10 mouse cellular contexts compared by ENCODE assay signal in the genomic region with DNA sequence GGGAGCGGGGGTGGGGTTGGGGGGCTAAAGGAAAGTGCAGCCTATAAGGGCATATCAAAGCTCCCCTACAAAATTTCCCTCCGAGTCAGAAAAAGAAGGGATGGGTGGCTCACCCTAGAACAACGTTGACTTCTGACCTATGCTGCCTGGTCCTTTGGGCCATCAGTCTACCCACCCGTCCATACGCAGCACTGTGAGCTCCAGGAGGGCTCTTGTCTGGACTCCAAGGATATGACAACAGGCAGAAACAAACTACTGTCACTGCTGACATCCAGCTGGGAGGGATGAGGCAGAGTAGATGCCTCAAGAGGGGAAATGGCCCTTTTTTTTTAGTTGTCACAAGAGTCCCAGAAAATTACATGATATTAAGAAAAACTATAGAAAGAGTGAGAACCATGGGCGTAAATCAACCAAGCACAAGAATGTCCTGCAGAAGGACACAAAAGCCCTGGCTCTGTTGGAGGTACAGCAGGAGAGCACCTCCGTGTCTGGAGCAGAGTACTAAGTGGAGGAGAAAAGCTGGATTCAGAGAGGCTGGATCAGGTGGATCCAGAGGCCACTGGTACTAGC. TPM values are rescaled to one million over a fixed set of nuclear protein-coding genes. Genes with fewer than 3 reads are reported as not detected.
DNase-seq lines count a peak whose midpoint lies in the region; ATAC-seq and TF ChIP-seq lines count a peak whose summit lies in the region.
"Had no signal": no experiment of that assay in that cellular context is flagged by ENCODE, and none has a peak within 500 bp of the region (broad histone marks: within the 10 kb centered on the region; RNA-seq: fewer than 3 reads in every experiment).

No protein-coding gene starts in this region.

- H3K27me3 ChIP-seq in heart, embryonic 15.5 days = peaks cover 41% of the 10 kb centered on the region
- H3K27me3 ChIP-seq in neural tube, embryonic 11.5 days (ENCODE audit: control insufficient read depth, insufficient read depth, low read length) = no peaks in the 10 kb centered on the region
- H3K27me3 ChIP-seq in hindbrain, embryonic 15.5 days = 0 out of 2 replicates have a peak, but pooled peaks cover 3% of the 10 kb centered on the region
- H3K27me3 ChIP-seq in stomach, postnatal 0 days (ENCODE audit: control insufficient read depth, insufficient read depth, low read length) = no peaks in the 10 kb centered on the region

- 43% methylated on average over 7 of the region's 7 CpGs for WGBS in heart, embryonic 15.5 days
- WGBS in neural tube, embryonic 11.5 days = 36% methylated on average over 7 of the region's 7 CpGs
- 50% methylated on average over 7 of the region's 7 CpGs for WGBS in hindbrain, embryonic 15.5 days
- WGBS in stomach, postnatal 0 days = 43% methylated on average over 7 of the region's 7 CpGs

- peak overlapping the region; percentile 48 for H3K4me2 ChIP-seq in heart, embryonic 15.5 days
- H3K4me2 ChIP-seq in neural tube, embryonic 11.5 days (ENCODE audit: low read depth) = peak overlapping the region; percentile 9
- peak overlapping the region; percentile 24 for H3K4me2 ChIP-seq in hindbrain, embryonic 15.5 days
- peak overlapping the region; percentile 41 for H3K4me2 ChIP-seq in stomach, postnatal 0 days (replicated peaks; ENCODE audit: low read depth)

- no peaks in the 10 kb centered on the region for H3K36me3 ChIP-seq in heart, embryonic 15.5 days
- no peaks in the 10 kb centered on the region for H3K36me3 ChIP-seq in neural tube, embryonic 11.5 days (ENCODE audit: control insufficient read depth, insufficient read depth, low read length)
- no peaks in the 10 kb centered on the region for H3K36me3 ChIP-seq in hindbrain, embryonic 15.5 days
- H3K36me3 ChIP-seq in stomach, postnatal 0 days (ENCODE audit: control insufficient read depth, insufficient read depth, low read length) = no peaks in the 10 kb centered on the region

- H3K27ac ChIP-seq in heart, embryonic 15.5 days = no peak overlapping the region
- no peak overlapping the region for H3K27ac ChIP-seq in neural tube, embryonic 11.5 days (ENCODE audit: low read depth, low read length)
- no peak overlapping the region for H3K27ac ChIP-seq in hindbrain, embryonic 15.5 days (replicated peaks)
- H3K27ac ChIP-seq in stomach, postnatal 0 days (replicated peaks) = no peak overlapping the region
- H3K27ac ChIP-seq: macrophage had no signal

- H3K4me1 ChIP-seq in heart, embryonic 15.5 days (replicated peaks) = peaks cover 7% of the 10 kb centered on the region
- H3K4me1 ChIP-seq in neural tube, embryonic 11.5 days (ENCODE audit: control insufficient read depth, insufficient read depth, low read length) = no peaks in the 10 kb centered on the region
- peaks cover 4% of the 10 kb centered on the region; the same call in 1 of the 2 replicates for H3K4me1 ChIP-seq in hindbrain, embryonic 15.5 days (replicated peaks)
- H3K4me1 ChIP-seq in stomach, postnatal 0 days (replicated peaks; ENCODE audit: control insufficient read depth, insufficient read depth) = peaks cover 3% of the 10 kb centered on the region; the same call in 1 of the 2 replicates

- no peak for DNase-seq in heart, postnatal 4 days
- DNase-seq in neural tube, embryonic 11.5 days (ENCODE audit: low spot score) = no peak
- no peak for DNase-seq in neural tube, embryonic 10.5 days (ENCODE audit: extremely low spot score, low spot score)
- DNase-seq in stomach, postnatal 0 days (ENCODE audit: low spot score) = no peak
- no peak for DNase-seq in kidney, postnatal 36 days

- peak overlapping the region; percentile 23 for H3K4me3 ChIP-seq in heart, embryonic 15.5 days
- H3K4me3 ChIP-seq in neural tube, embryonic 11.5 days (ENCODE audit: low read depth, low read length) = no peak overlapping the region
- H3K4me3 ChIP-seq in hindbrain, embryonic 15.5 days = no peak overlapping the region
- H3K4me3 ChIP-seq in stomach, postnatal 0 days (ENCODE audit: low read depth, low read length) = no peak overlapping the region

- ATAC-seq in heart, embryonic 15.5 days (replicated peaks; ENCODE audit: insufficient number of reproducible peaks, insufficient read depth, low FRiP score, low read depth) = no peak
- ATAC-seq in neural tube, embryonic 11.5 days (ENCODE audit: insufficient read depth, low FRiP score, low TSS enrichment) = no peak
- no peak for ATAC-seq in hindbrain, embryonic 15.5 days (ENCODE audit: low FRiP score, low read depth)
- ATAC-seq in stomach, postnatal 0 days (ENCODE audit: low FRiP score, low TSS enrichment) = no peak; the same call in none of the 2 replicates
- no peak for ATAC-seq in monocyte, adult 5-6 weeks (replicated peaks; ENCODE audit: insufficient number of reproducible peaks, low FRiP score, low TSS enrichment, poor library complexity, severe bottlenecking)

- TF ChIP-seq CTCF in stomach, postnatal 0 days (IDR thresholded peaks at IDR 0.05; ENCODE audit: low read depth) = no peak

- no peak overlapping the region for H3K9ac ChIP-seq in heart, embryonic 15.5 days
- no peak overlapping the region for H3K9ac ChIP-seq in neural tube, embryonic 11.5 days (ENCODE audit: low read length)
- no peak overlapping the region for H3K9ac ChIP-seq in hindbrain, embryonic 15.5 days
- no peak overlapping the region for H3K9ac ChIP-seq in stomach, postnatal 0 days (ENCODE audit: low read length)

- H3K9me3 ChIP-seq in heart, embryonic 15.5 days (replicated peaks) = no peaks in the 10 kb centered on the region
- no peaks in the 10 kb centered on the region for H3K9me3 ChIP-seq in neural tube, embryonic 11.5 days (ENCODE audit: control insufficient read depth, low read length)
- no peaks in the 10 kb centered on the region for H3K9me3 ChIP-seq in hindbrain, embryonic 15.5 days
- no peaks in the 10 kb centered on the region for H3K9me3 ChIP-seq in stomach, postnatal 0 days (ENCODE audit: control insufficient read depth, low read length)

- TF ChIP-seq EP300 in stomach, postnatal 0 days (optimal IDR thresholded peaks at IDR 0.05) = no peak

RNA-seq across cellular contexts. Expression of a gene that starts 4.6 kb away (rescaled TPM):
- 4.3 and 41.6 TPM in 2 replicates for polyA plus RNA-seq in heart, embryonic 15.5 days (2015; fragmentation: Nextera tagmentation; extraction: Ambion mirVana)
- total RNA-seq in heart, postnatal 4 days (2021) = not detected
- not detected in 2 replicates for polyA plus RNA-seq in neural tube, embryonic 11.5 days (2014; fragmentation: Nextera tagmentation; extraction: Ambion mirVana)
- 0.21 and 0.56 TPM in 2 replicates for polyA plus RNA-seq in hindbrain, embryonic 15.5 days (2015; fragmentation: Nextera tagmentation; extraction: Ambion mirVana)
- 0.29 and 0.30 TPM in 2 replicates for polyA plus RNA-seq in stomach, postnatal 0 days (2015; fragmentation: Nextera tagmentation; extraction: Ambion mirVana)
- not detected in 3 replicates for total RNA-seq in monocyte, adult 5-6 weeks (2017)
- total RNA-seq: gastrocnemius, adult 8-10 months had no signal
- polyA plus RNA-seq: macrophage had no signal

RNA-seq across cellular contexts. Expression of a gene that starts 28.8 kb away (rescaled TPM):
- 23.4 and 42.2 TPM in 2 replicates for polyA plus RNA-seq in heart, embryonic 15.5 days (2015; fragmentation: Nextera tagmentation; extraction: Ambion mirVana)
- 10 to 100 TPM; 26.2 to 29.3 TPM for total RNA-seq in heart, postnatal 4 days (2021)
- 95.9 and 98.0 TPM in 2 replicates for polyA plus RNA-seq in neural tube, embryonic 11.5 days (2014; fragmentation: Nextera tagmentation; extraction: Ambion mirVana)
- polyA plus RNA-seq in hindbrain, embryonic 15.5 days (2015; fragmentation: Nextera tagmentation; extraction: Ambion mirVana) = 46.6 and 47.9 TPM in 2 replicates
- polyA plus RNA-seq in stomach, postnatal 0 days (2015; fragmentation: Nextera tagmentation; extraction: Ambion mirVana) = 25.0 and 26.6 TPM in 2 replicates
- 60.5 to 72.5 TPM (median 69.9 TPM) in 3 replicates for total RNA-seq in monocyte, adult 5-6 weeks (2017)
